Mouse (Mus musculus) adrenal gland, postnatal 0 days (tissue): ENCODE measurements around the gene Prlr. TPM values are rescaled to one million over a fixed set of nuclear protein-coding genes. Genes with fewer than 3 reads are reported as not detected.

ENCODE experiments used
- polyA plus RNA-seq: library from polyadenylated mRNA; unstranded; fragments of >200 nt; fragmentation: Nextera tagmentation; extraction: Ambion mirVana; gene quantifications from 2 replicates; pipeline ENCODE4 v1.2.1, GENCODE M21; 2015

The Prlr gene
- 25.1 and 93.1 TPM in 2 replicates for polyA plus RNA-seq

GRCm38 (mm10) chr15:10177083-10177482 lies at the start of gene Prlr:
Prlr (plus strand) TSS chr15:10177238.

GRCm38 (mm10) chr15:10325080-10325479 lies 148.0 kb downstream of the Prlr start, which contains the start of gene Gm21973:
Gm21973 (plus strand) TSS chr15:10325380.

GRCm38 (mm10) chr15:10358039-10358948 lies 181.3 kb downstream of the Prlr start, which contains the start of gene Agxt2:
Agxt2 (plus strand) TSS chr15:10358532.

Other genes with a start within 250 kb of the Prlr start
- gene Gm21973, start 148.1 kb downstream of the Prlr start, polyA plus RNA-seq, result 0.61 TPM in 1 of 2 replicates, not detected in the other
- gene Agxt2, start 181.3 kb downstream of the Prlr start, polyA plus RNA-seq, result 1.0 and 1.6 TPM in 2 replicates